Mouse (Mus musculus): ENCODE results near the gene Ect2l. TPM values are rescaled to one million over a fixed set of nuclear protein-coding genes. Genes with fewer than 3 reads are reported as not detected.

Gene Ect2l
- total RNA-seq, 2 experiments from 2014 or later = not detected

DNA sequence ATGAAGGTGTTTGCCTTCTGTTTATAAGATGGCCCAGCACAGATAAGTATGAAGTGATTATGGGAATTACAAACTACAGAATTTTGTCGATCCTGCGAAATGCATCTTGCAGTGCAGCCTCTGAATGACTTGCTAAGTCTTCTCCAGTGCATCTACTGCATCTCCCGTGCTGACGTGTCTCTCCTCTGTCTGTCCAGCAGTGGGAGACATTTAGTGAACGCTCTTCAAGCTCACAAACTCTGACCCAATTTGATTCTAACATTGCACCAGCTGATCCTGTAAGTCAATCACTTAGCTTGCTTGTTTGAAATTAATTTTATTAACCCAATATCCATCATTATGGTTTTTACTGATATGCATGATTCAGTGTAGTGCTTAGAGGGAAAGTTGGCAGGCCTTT is 103.2 kb downstream of the Ect2l start:
- ATAC-seq (replicated peaks; ENCODE audit: low FRiP score, poor library complexity, severe bottlenecking) = no peak

DNA sequence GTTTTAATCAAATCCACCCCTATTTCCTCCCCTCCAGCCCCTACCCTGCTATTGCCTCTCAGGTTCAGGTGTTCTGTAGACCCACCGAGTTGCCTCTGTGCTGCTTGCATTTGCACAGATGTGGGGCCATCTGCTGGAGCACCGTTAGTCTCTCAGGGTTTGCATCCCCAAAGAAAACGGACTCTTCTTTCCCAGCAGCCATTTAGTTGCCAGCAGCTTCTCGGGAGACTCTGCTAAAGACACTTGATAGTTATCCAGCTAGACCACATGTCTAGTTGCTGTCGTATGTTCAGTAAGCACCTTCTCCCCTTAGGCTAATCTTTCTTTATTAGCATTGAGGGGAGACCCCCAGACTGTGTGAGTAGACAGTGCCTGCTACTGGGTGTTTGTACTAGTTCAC is 108.5 kb downstream of the Ect2l start:
- no peak for ATAC-seq (replicated peaks; ENCODE audit: low FRiP score, poor library complexity, severe bottlenecking)

DNA sequence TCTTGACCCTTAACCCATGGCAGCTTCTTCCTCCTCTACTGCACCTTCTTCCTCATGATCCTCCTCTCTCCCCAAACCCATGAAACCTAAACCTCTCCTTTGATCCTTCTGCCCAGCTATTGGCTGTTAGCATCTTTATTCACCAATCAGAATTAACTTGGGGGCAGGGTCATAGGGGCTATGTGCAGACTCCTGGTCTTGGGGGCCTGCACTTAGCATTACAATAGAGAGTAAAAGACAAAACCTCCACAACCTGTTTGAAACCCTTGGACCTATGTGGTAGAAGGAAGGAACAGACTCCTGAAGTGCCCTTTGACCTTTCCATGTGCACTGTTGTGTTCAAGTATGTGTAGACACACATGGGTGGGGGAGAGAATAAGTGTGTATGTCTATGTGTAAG is 120.0 kb downstream of the Ect2l start:
- no peak for ATAC-seq (replicated peaks; ENCODE audit: low FRiP score, poor library complexity, severe bottlenecking)

DNA sequence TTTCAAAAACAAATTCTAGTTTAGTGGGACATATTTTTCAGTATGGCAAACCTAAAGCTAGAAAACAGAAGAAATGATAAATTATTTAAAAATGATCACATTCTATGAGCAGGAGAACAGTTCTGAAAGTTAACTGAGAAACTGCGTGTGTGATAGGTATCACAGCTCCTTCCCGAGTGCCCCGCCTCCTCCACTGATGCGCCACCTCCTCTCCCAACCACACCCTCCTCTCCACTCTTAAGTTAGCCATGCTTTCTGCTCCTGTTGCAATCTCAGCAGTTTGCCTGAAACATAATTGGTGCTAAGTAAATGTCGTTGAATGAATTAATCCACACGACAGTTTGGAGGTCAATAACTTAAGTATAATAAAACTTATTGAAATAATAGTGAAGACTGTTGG is 127.9 kb downstream of the Ect2l start:
- no peak for ATAC-seq (replicated peaks; ENCODE audit: low FRiP score, poor library complexity, severe bottlenecking)

DNA sequence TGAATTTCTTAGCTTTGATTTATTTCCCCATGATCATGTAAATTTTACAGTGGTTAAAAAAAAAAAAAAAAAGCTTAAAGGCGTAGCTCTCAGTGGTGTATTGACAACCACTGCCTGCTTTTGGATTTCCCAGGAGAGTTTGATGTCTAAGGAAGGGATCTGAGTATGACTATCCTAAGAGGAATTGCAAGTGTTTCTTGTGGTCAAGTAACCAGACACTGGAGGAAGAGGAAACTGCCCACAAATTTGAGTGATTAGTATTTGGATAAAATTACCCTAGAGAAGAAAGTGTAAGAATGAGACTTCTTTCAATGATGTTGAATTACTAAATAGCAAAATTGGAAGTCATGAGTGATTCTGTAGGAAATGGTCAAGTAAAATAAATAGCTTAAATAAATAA is 129.2 kb downstream of the Ect2l start:
- no peak for ATAC-seq (replicated peaks; ENCODE audit: low FRiP score, poor library complexity, severe bottlenecking)

Other genes starting within 250 kb of the Ect2l start
- gene Abracl, start 187.6 kb downstream of the Ect2l start, total RNA-seq (2015; ENCODE audit: low replicate concordance) = 51.4 and 73.2 TPM in 2 replicates
- 48.9 and 55.5 TPM in 2 replicates for gene Abracl, start 187.6 kb downstream of the Ect2l start, total RNA-seq (2017; ENCODE audit: low replicate concordance)
- 23.6 and 27.5 TPM in 2 replicates for gene Reps1, start 155.0 kb downstream of the Ect2l start, total RNA-seq (2015; ENCODE audit: low replicate concordance)
- 7.2 and 14.7 TPM in 2 replicates for gene Reps1, start 155.0 kb downstream of the Ect2l start, total RNA-seq (2017; ENCODE audit: low replicate concordance)
- 19.6 and 21.1 TPM in 2 replicates for gene Ccdc28a, start 24.1 kb upstream of the Ect2l start, total RNA-seq (2015; ENCODE audit: low replicate concordance)
- gene Ccdc28a, start 24.1 kb upstream of the Ect2l start, total RNA-seq (2017; ENCODE audit: low replicate concordance) = 8.5 and 11.6 TPM in 2 replicates
- not detected in 2 replicates for gene Nhsl1, start 108.1 kb upstream of the Ect2l start, total RNA-seq (2015; ENCODE audit: low replicate concordance)
- 1.7 TPM in 1 of 2 replicates, not detected in the other for gene Nhsl1, start 108.1 kb upstream of the Ect2l start, total RNA-seq (2017; ENCODE audit: low replicate concordance)